Mouse (Mus musculus): ENCODE data around the gene Zfp598. TPM values are rescaled to one million over a fixed set of nuclear protein-coding genes. Genes with fewer than 3 reads are reported as not detected.
"Not testable (repeated sequence)": the region's sequence is repeated elsewhere in the genome, so short reads cannot be mapped to it uniquely, and the experiment has no call there.

Gene Zfp598
- total RNA-seq, 2 experiments from 2014 or later, result 45.5 to 48.5 TPM

GRCm38 (mm10) chr17:24645916-24646315 lies 23.6 kb upstream of the Zfp598 start:
- no peak for DNase-seq
- intact Hi-C loops (cut with DNase I), result no loop called here

GRCm38 (mm10) chr17:24646381-24646780 lies 23.1 kb upstream of the Zfp598 start:
- intact Hi-C loops (cut with DNase I), result no loop called here
- DNase-seq, result no peak

DNA sequence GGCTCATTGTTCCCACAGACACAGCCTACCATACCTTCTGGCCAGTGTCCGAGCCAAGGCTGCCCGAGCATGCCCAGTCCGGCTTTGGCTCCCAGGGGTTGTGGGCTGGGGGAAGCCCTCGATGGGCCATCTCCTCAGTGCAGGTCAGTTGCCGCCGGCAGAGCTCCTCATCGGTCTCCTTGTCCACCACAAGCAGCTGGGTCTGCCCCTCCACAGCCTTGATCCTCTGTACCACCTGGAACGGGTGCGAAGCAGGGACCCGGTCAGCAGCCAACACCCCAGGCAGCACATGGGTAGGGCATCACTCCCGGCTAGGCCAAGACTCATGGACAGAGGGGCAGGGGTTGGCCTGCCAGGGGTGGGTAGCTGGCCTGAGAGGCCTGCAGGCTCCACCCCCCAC lies 22.0 kb upstream of the Zfp598 start:
- no peak for DNase-seq
- intact Hi-C loops (cut with DNase I), result no loop called here

DNA sequence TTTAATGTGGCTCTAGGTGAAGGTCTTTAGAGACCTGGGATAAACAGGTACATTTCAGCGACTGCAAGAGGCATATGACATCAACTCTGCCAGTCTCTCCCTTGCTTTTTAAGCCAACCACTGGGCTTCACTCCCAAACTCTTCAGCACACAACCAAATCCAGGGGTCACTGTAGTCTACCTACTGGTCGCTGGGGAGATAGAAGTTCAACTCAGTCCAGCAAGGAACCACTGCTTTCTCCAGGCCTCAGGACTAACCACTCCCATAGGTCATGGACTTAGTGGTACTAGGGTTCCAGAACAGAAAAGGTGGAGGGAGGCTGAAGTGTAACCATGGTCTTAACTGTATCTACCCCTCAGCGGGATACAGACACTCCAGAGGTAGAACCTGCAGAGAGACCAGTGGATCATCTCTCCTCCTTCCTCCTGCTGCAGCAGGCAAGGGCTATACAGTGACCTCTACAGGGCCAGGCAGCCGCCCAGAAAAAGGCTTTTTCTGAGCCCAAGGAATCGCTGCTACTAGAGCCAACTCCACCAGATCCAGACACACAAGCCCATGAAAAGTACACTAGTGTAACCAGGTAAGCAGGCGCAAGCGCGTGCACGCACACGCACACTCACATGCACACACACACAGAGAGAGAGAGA lies 20.6 kb upstream of the Zfp598 start:
- intact Hi-C loops (cut with DNase I), result no loop called here
- DNase-seq, result no peak

DNA sequence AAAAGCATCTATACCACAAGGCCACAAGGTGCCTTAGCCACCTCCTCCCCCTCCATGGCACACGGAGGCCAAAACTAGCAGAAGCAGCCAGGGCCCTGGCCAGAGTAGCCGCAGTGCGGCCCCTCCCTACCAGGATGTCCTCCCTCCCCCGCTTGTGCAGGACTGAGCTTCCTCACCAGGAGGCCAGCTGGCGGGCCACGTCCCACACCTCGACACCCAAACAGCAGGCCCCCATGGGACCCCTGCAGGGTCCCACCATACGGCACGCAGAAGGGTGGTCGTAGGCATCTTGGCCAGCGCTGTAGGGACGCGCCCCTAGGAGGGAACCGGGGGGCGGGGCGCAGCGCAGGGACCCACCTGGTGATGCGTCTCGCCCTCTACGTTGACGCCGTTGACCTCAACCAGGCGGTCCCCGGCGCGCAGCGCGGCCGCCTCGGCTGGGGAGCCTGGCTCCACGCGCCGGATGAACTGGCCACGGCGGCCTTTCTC lies 19.9 kb upstream of the Zfp598 start:
- intact Hi-C loops (cut with DNase I), result no loop called here
- peak; percentile 26 for DNase-seq

DNA sequence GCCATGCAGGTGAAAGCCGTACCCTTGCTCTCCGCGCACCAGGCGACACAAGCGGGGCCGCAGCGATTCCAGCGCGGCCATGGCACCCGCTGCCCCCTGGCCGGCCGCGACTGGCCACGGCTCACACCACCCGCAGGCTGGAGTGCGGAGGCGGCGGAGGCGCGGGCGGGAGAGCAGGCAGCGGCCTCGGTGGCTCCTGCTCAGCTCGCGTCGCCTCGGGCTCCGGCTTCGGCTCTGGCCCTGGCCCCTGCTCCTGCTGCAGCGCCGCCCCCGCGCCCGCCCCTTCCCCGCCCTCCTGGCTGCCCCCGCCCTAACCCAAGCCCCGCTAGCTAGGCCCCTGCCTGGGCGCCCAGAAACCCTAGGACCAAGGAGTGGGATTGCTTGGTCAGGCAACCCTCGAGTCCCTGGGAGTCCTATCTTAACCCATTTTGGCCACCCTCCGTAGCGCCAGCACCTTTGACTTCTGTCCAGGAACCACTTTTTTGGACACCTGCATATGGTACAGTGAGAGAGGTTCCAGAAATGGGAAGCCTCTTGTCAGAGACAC lies 19.3 kb upstream of the Zfp598 start, which contains the start of gene Slc9a3r2:
TSS of gene Slc9a3r2 (minus strand) at position 258 of the 547 bp plus-strand sequence.
- DNase-seq, result peak; percentile 65
- intact Hi-C loops (cut with DNase I), result no loop called here

DNA sequence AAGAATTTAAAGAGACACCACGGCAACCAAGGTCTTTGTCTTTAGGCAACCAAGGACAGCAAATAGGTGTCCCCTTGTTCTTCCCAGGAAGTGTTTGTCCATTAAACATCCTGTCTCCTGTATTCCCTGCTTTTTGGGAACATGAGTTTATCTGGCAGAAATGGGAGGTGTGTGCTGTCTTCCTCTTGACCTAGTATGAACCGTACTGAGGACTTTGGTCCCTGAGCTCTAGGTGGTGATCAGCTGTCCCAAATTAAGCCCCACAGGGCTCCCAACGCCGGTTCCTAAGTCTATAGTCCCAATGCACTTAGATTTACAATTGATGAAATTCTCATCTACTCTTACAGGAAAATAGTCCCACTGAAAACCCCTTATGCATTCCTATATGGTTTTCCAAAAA lies 18.7 kb upstream of the Zfp598 start:
- intact Hi-C loops (cut with DNase I), result no loop called here
- no peak for DNase-seq

DNA sequence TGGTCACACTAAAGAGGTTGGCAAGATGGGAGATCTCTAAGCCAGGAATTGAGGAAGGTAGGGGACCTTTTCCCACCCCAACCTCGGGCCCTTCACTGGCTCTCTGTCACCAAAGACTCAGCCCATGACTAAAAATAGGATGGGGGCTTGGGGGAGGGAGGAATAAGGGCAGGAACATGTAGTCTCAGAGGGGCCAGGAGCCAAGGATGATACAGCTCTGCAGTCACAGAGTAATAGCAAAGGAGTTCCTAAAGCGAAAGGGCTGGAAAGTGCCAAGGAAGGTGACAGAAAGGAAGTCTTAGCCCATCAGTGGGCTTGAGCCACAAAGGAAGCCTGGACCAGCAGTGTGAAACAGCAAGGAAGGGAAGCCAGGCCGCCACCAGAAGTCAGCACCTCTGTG lies 17.7 kb upstream of the Zfp598 start:
- intact Hi-C loops (cut with DNase I), result no loop called here
- DNase-seq, result no peak

DNA sequence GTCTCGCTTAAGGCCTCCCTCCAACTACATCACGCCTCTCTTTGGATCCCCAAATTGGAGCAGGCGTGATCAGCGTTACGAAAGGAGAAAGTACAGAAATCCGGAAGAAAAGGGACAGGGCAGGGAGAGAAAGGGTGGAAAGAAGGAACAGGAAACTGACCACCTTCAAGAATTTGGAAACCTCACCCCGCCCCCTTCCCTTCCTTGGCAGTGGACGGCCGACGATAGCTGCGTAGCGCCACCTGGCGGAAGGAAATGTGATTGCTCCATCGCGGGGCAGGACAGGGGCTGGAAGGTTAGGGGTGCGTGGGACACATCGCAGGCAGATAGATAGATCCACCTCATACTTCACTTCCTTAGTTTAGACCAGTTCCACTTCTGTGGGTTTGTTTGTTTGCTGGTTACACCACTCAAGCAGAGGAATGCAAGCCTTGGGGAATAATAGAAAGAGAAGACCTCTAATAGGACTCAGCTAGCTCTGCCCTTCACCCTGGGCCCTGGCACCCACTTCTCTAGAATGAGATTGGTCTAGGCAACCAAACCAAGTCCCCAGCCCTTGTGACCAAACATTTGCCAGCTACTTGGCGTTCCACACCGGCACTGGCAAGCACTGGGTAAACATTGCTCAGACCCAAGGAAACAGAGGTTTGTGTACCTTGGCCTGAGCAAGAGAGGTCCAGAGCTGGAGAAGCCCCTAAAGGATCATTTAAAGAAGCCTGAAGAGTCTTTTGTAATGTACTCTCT lies 15.3 kb upstream of the Zfp598 start:
- intact Hi-C loops (cut with DNase I), result no loop called here
- DNase-seq, result peak; percentile 78

DNA sequence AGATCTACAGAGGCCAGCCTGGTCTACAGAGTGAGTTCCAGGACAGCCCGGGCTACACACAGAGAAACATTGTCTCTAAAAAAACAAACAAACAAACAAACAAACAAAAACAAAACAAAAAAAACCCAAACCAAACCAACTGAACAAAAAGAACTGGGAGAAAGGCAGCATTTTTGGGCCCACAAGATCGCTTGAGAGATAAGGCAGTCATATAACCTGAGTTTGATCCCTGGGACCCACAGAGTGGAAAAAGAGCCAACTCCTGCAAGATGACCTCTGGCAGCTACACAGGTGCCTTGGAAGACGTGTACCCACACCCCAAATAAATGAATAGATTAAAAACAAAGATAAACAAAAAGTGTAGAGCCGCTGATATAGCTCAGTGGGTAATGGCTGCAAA lies 14.5 kb upstream of the Zfp598 start:
- DNase-seq, result no peak
- intact Hi-C loops (cut with DNase I), result no loop called here

DNA sequence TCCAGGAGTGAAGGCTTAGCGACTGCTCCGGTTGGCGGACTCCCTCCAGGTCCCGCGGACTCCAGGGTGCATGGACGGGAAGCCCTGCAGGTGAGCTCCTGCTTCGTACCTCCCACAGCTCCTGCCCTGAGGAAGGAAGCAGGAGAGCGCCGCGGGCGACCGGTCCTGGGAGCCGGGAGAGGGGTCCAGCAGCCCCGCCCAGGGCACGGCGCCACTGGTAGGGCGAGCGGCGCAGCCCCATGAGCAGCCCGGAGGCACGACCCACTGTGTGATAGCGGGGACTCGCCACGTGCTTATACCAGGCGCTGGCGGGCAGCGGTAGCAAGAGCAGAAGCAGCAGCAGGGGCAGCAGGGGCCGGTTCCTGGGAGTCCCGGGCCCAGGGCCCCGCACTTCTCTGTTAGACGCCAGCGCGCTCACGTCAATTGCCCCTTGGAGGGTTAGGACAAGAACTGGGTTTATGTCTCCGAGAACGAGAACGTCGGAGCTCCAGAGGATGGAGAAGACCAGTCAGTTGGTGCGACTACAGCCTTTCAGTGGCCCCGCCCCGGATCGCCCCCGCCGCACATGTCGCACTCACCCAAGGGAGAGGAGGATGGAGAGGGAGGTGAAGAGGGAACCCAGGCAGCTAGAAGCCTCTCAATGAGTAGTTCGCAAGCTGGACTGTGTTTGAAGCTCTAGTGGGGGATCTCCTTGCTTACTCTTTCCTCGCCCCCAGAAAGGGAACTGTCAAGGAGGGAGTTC lies 11.3 kb upstream of the Zfp598 start, which contains the start of gene Npw:
TSS of gene Npw (minus strand) at position 441 of the 742 bp plus-strand sequence.
- intact Hi-C loops (cut with DNase I), result no loop called here
- DNase-seq, result no peak

GRCm38 (mm10) chr17:24667011-24667410 lies 2.5 kb upstream of the Zfp598 start:
- intact Hi-C loops (cut with DNase I); DNase-seq: not testable (repeated sequence)

DNA sequence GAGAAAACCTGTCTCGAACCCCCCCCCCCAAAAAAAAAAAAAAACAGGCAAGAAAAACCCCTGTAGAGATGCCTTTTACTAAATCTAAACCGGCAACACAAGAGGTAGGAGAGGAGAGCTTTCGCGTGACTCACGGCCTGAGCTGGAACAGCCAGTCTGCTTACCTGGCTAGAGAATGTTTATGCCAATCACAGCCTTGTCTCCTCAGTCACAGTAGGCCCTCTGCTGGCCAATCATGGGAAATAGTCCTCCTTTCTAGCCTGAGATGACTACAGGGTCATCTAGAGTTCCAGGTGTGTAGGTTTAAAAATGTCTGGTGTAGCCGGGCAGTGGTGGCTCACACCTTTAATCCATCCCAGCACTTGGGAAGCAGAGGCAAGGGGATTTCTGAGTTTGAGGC lies 2.1 kb upstream of the Zfp598 start:
- DNase-seq, result peak; percentile 55
- intact Hi-C loops (cut with DNase I), result no loop called here

- intact Hi-C loops (cut with DNase I), result not testable (repeated sequence)
Measured at GRCm38 (mm10) chr17:24669214-24669544, 308 bp upstream of the Zfp598 start.

GRCm38 (mm10) chr17:24670246-24670844 lies 858 bp downstream of the Zfp598 start:
- intact Hi-C loops (cut with DNase I), result no loop called here
- DNase-seq, result no peak

More at GRCm38 (mm10) chr17:24669214-24669544, 308 bp upstream of the Zfp598 start:
- not testable (repeated sequence) for DNase-seq

DNA sequence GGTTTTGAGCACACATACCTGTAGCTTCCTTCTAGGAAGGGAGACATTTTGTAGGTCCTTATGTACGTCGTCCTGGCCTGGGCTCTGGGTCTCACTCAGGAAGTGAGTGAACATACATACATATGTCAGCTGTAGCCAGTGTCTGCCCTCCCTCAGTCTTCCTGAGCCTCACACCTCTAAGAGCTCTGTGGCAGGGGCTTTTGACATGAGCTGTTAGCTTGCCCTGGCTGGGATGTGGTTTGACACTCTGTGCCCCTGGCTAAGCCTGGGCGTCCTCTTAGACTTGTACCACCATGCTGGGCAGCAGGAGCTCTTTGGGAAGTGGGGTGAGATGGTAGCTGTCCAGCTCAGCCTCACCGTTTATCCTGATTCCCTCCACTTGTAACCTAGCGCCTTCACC lies 1.9 kb downstream of the Zfp598 start:
- intact Hi-C loops (cut with DNase I), result no loop called here

GRCm38 (mm10) chr17:24672141-24672540 lies 2.7 kb downstream of the Zfp598 start:
- intact Hi-C loops (cut with DNase I), result no loop called here

More for the DNA sequence above, 1.9 kb downstream of the Zfp598 start:
- no peak for DNase-seq

GRCm38 (mm10) chr17:24674277-24674676 lies 4.8 kb downstream of the Zfp598 start:
- DNase-seq, result no peak
- intact Hi-C loops (cut with DNase I), result no loop called here

More at GRCm38 (mm10) chr17:24672141-24672540, 2.7 kb downstream of the Zfp598 start:
- no peak for DNase-seq

DNA sequence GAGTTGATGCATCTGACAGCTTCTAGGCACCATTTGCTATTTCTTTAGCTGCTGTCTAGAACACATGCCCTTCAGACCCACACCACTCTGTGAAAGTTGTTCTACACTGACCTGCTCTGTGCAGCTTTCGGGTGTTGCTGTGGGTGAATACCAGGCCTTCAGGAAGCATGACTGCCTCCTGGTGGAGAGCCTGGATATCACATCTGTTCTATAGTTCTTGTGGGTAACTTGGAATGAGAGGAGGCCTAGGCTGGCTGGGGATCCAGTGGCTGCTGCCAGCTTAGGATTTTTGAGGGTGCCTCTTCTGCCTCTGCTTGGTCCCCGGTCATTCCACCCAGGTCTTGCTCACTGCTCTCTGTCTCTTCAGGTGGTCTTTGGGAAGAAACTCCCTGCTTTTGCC lies 6.7 kb downstream of the Zfp598 start:
- DNase-seq, result peak; percentile 77
- intact Hi-C loops (cut with DNase I), result no loop called here

DNA sequence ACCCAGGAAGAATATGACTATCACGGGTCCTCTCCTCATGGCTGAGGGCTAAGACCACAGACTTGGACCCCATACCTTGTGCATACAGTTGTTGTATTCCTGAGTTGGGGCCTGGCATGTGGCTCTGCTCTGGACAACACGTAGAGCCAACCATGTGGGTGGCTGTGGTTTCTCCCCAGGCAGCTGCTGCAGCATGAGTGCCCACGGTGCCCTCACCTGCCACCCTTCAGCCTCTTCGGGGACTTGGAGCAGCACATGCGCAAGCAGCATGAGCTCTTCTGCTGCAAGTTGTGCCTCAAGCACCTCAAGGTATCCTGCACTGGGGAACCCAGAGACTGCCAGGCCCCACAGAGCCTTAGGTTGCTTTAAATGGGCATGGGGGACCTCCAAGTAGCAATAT lies 7.4 kb downstream of the Zfp598 start:
- DNase-seq, result no peak
- intact Hi-C loops (cut with DNase I), result no loop called here

All from left cerebral cortex, postnatal 4 days (tissue).